8 mouse cellular contexts compared by ENCODE assay signal in genomic region chr7:92180029-92180428, GRCm38 (mm10).
DNase-seq lines count a peak whose midpoint lies in the region; ATAC-seq and TF ChIP-seq lines count a peak whose summit lies in the region.

No protein-coding gene starts in this region.

- WGBS in hindbrain, embryonic 12.5 days = 40% methylated on average over 5 of the region's 5 CpGs
- 46% methylated on average over 5 of the region's 5 CpGs for WGBS in midbrain, embryonic 10.5 days

- H3K79me2 ChIP-seq in CH12.LX (replicated peaks; ENCODE audit: control insufficient read depth, extremely low read depth, insufficient read depth, poor library complexity, severe bottlenecking) = no peaks in the 10 kb centered on the region

- no peak for TF ChIP-seq RAD21 in CH12.LX (IDR thresholded peaks at IDR 0.05; ENCODE audit: low read depth, low read length)

- H3K27me3 ChIP-seq in CH12.LX (replicated peaks) = no peaks in the 10 kb centered on the region
- H3K27me3 ChIP-seq in hindbrain, embryonic 12.5 days = peaks cover 19% of the 10 kb centered on the region
- H3K27me3 ChIP-seq in midbrain, embryonic 10.5 days (ENCODE audit: low read depth, poor library complexity, severe bottlenecking) = peaks cover 40% of the 10 kb centered on the region

- ATAC-seq in hindbrain, embryonic 12.5 days (ENCODE audit: low FRiP score) = no peak

- intact Hi-C loops in gastrocnemius, adult 2 months (cut with DNase I) = no loop called here

- no peak overlapping the region for H3K27ac ChIP-seq in gastrocnemius, adult 2 months
- H3K27ac ChIP-seq in CH12.LX (ENCODE audit: insufficient read depth, low read depth) = no peak overlapping the region
- no peak overlapping the region for H3K27ac ChIP-seq in hindbrain, embryonic 12.5 days
- H3K27ac ChIP-seq in midbrain, embryonic 10.5 days (replicated peaks) = no peak overlapping the region

- peak overlapping the region; percentile 54; the same call in 1 of the 2 replicates for H3K4me2 ChIP-seq in CH12.LX (ENCODE audit: insufficient read depth, low read depth, poor library complexity, severe bottlenecking)
- peak overlapping the region; percentile 57 for H3K4me2 ChIP-seq in hindbrain, embryonic 12.5 days (replicated peaks)

- no peak for TF ChIP-seq POLR2A in CH12.LX (IDR thresholded peaks at IDR 0.05; ENCODE audit: low read depth, low read length)

- H3K36me3 ChIP-seq in CH12.LX (replicated peaks in 1 of 2; ENCODE audit: control insufficient read depth in 1 of 2, insufficient read depth in 1 of 2, low read length in 1 of 2) = no peaks in the 10 kb centered on the region
- no peaks in the 10 kb centered on the region for H3K36me3 ChIP-seq in hindbrain, embryonic 12.5 days
- no peaks in the 10 kb centered on the region for H3K36me3 ChIP-seq in midbrain, embryonic 10.5 days

- DNase-seq in gastrocnemius, adult 2 months = no peak
- no peak for DNase-seq in gastrocnemius, postnatal 4 days (ENCODE audit: low spot score in 2 of 2)
- no peak for DNase-seq in CH12.LX (ENCODE audit: extremely low read depth)
- DNase-seq in midbrain, embryonic 10.5 days (ENCODE audit: low spot score) = no peak
- no peak for DNase-seq in thymus, postnatal 0 days (ENCODE audit: low spot score)
- no peak for DNase-seq in cerebellum, adult 8-10 months
- DNase-seq in adrenal gland, adult 8-10 months = no peak

- no peak for TF ChIP-seq EP300 in CH12.LX (IDR thresholded peaks at IDR 0.05; ENCODE audit: low read length)

- in situ Hi-C loops in CH12.LX (cut with MboI; ENCODE audit: low pct_ligation_motif_present, low pct_unique_long_range_greater_than_20kb, low sequenced_read_pairs) = no loop called here

- no peaks in the 10 kb centered on the region for H3K9me3 ChIP-seq in CH12.LX (replicated peaks; ENCODE audit: low read length)
- no peaks in the 10 kb centered on the region for H3K9me3 ChIP-seq in hindbrain, embryonic 12.5 days (replicated peaks)
- no peaks in the 10 kb centered on the region for H3K9me3 ChIP-seq in midbrain, embryonic 10.5 days (replicated peaks)

- peak overlapping the region; percentile 48 for H3K4me3 ChIP-seq in gastrocnemius, adult 2 months
- no peak overlapping the region for H3K4me3 ChIP-seq in CH12.LX (replicated peaks in 1 of 3; ENCODE audit: low read depth in 2 of 3, low read length in 2 of 3, poor library complexity in 1 of 3)
- H3K4me3 ChIP-seq in hindbrain, embryonic 12.5 days = no peak overlapping the region; the same call in 1 of the 2 replicates
- H3K4me3 ChIP-seq in midbrain, embryonic 10.5 days = peak overlapping the region; percentile 55

- H3K4me1 ChIP-seq in CH12.LX (ENCODE audit: control insufficient read depth in 1 of 2, insufficient read depth in 2 of 2) = peaks cover 0 to 16% of the 10 kb centered on the region in 2 experiments; a peak in 2 of 4 replicates
- peaks cover 18% of the 10 kb centered on the region for H3K4me1 ChIP-seq in hindbrain, embryonic 12.5 days
- peaks cover 24% of the 10 kb centered on the region for H3K4me1 ChIP-seq in midbrain, embryonic 10.5 days

- dilution Hi-C loops in CH12.LX (cut with MboI; ENCODE audit: extremely low pct_ligation_motif_present, extremely low pct_unique_long_range_greater_than_20kb, low sequenced_read_pairs) = no loop called here

- TF ChIP-seq CTCF in gastrocnemius, adult 2 months (IDR thresholded peaks at IDR 0.05) = no peak
- TF ChIP-seq CTCF in CH12.LX (conservative IDR thresholded peaks at IDR 0.05 in 1 of 2, IDR thresholded peaks at IDR 0.05 in 1 of 2; ENCODE audit: low read depth in 2 of 2, low read length in 2 of 2) = no peak

- no peak overlapping the region for H3K9ac ChIP-seq in CH12.LX (ENCODE audit: insufficient read depth, low read depth)
- H3K9ac ChIP-seq in hindbrain, embryonic 12.5 days = no peak overlapping the region

TF ChIP-seq in CH12.LX, 34 proteins besides CTCF, POLR2A, EP300 and RAD21:
- no peak for TF ChIP-seq UBTF (IDR thresholded peaks at IDR 0.05; ENCODE audit: low read depth, low read length)
TF ChIP-seq in CH12.LX: peak in this region for 0.

Comparison
In these comparisons a context has a peak if more than half of its experiments do, and no peak if none do; other contexts are left out.
1. H3K4me3 ChIP-seq: peak in gastrocnemius, adult 2 months (single experiment) and midbrain, embryonic 10.5 days (single experiment); none in CH12.LX (0 of 3) and hindbrain, embryonic 12.5 days (single experiment).